Mouse (Mus musculus) limb, embryonic 12.5 days (tissue): ENCODE data around the gene Afdn. TPM values are rescaled to one million over a fixed set of nuclear protein-coding genes. Genes with fewer than 3 reads are reported as not detected.

Experiments
- ATAC-seq: fragments of 200-750 bp; cut with Nextera tagmentation; 2 replicates; pipeline ENCODE4 v1.8.0; 2017; ENCODE audit warnings: low read depth, moderate TSS enrichment; ENCODE audit not compliant: insufficient number of reproducible peaks, insufficient read depth, low FRiP score, low TSS enrichment
- H3K27ac ChIP-seq: fragments of 300-500 bp; sonication (generic); 2 replicates; pipeline ENCODE4 v1.5.1; 2016; ENCODE audit warnings: mild to moderate bottlenecking, moderate library complexity
- H3K27me3 ChIP-seq: fragments of 300-500 bp; sonication (generic); 2 replicates; pipeline ENCODE4 v1.6.1; 2016; ENCODE audit warnings: mild to moderate bottlenecking, moderate library complexity
- H3K36me3 ChIP-seq: fragments of 300-500 bp; sonication (generic); 2 replicates; pipeline ENCODE4 v1.6.1; 2016; ENCODE audit warnings: mild to moderate bottlenecking, moderate library complexity
- H3K4me1 ChIP-seq: fragments of 300-500 bp; sonication (generic); replicated peaks from 2 replicates; pipeline ENCODE4 v1.6.1; 2016
- H3K4me2 ChIP-seq: fragments of 300-500 bp; sonication (generic); 2 replicates; pipeline ENCODE4 v1.6.1; 2016; ENCODE audit warnings: mild to moderate bottlenecking, moderate library complexity
- H3K4me3 ChIP-seq: fragments of 300-500 bp; sonication (generic); replicated peaks from 2 replicates; pipeline ENCODE4 v1.5.1; 2016; ENCODE audit warnings: mild to moderate bottlenecking
- H3K9ac ChIP-seq: fragments of 300-500 bp; sonication (generic); replicated peaks from 2 replicates; pipeline ENCODE4 v1.6.1; 2016; ENCODE audit warnings: mild to moderate bottlenecking, moderate library complexity
- H3K9me3 ChIP-seq: fragments of 300-500 bp; sonication (generic); 2 replicates; pipeline ENCODE4 v1.6.1; 2016; ENCODE audit warnings: mild to moderate bottlenecking, moderate library complexity
- WGBS: fragments of 180-500 bp; shearing (Covaris S2); methylation state at CpG from one replicate; pipeline ENCODE4 v1.1.7; 2016; 5-methylcytosine and 5-hydroxymethylcytosine counted together
- polyA plus RNA-seq: library from polyadenylated mRNA; unstranded; fragments of >200 nt; fragmentation: Nextera tagmentation; extraction: Ambion mirVana; gene quantifications from 2 replicates; pipeline ENCODE4 v1.2.1, GENCODE M21; 2016

The Afdn gene
- polyA plus RNA-seq, 1 experiment from 2014 or later = 76.5 TPM

DNA sequence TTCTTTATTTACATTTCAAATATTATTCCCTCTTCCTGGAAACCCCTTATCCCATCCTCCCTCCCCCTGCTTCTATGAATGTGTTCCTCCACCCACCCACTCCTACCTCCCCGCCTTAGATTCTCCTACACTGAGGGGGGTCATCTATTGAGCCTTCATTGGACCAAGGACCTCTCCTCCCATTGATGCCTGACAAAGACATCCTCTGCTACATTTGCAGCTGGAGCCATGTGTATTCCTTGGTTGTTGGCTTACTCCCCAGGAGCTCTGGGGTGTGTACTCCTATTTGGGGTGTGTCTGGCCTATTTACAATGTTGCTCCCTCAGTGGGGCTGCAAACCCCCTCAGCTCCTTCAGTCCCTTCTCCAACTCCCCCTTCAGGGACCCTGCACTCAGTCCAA lies 109.9 kb downstream of the Afdn start:
- no peak overlapping the region for H3K4me3 ChIP-seq
- peaks cover 17% of the 10 kb centered on the region for H3K36me3 ChIP-seq
- peaks cover 11% of the 10 kb centered on the region for H3K4me1 ChIP-seq
- no peak for ATAC-seq
- H3K9ac ChIP-seq = no peak overlapping the region
- no peak overlapping the region for H3K27ac ChIP-seq
- H3K9me3 ChIP-seq = no peaks in the 10 kb centered on the region
- WGBS = 100% methylated on average over 1 of the region's 1 CpGs
- H3K4me2 ChIP-seq = no peak overlapping the region
- no peaks in the 10 kb centered on the region for H3K27me3 ChIP-seq

DNA sequence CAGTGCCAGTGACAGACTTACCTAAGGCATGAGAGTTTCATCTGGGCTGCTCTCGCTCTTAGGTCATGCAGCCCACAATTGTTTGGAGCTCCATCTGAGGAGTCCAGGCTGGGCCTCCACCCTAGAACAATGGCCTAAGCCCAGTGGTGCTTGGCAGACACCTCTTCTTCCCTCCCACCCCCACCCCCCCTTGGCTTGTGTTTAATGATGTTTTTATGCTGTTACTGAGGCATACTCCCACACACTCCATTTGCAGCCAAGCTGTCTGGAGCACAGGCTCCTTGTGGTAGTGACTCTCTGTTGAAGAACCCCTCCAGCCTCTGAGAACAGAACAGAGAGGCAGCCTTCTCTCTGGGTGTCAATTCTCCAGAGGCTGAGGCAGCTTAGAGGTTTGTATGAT lies 113.9 kb downstream of the Afdn start:
- no peaks in the 10 kb centered on the region for H3K4me1 ChIP-seq
- H3K27ac ChIP-seq = no peak overlapping the region
- H3K9ac ChIP-seq = no peak overlapping the region
- H3K36me3 ChIP-seq = peaks cover 25% of the 10 kb centered on the region
- no peaks in the 10 kb centered on the region for H3K9me3 ChIP-seq
- no peaks in the 10 kb centered on the region for H3K27me3 ChIP-seq
- ATAC-seq = no peak
- 86% methylated on average over 1 of the region's 1 CpGs for WGBS
- no peak overlapping the region for H3K4me2 ChIP-seq
- no peak overlapping the region for H3K4me3 ChIP-seq

DNA sequence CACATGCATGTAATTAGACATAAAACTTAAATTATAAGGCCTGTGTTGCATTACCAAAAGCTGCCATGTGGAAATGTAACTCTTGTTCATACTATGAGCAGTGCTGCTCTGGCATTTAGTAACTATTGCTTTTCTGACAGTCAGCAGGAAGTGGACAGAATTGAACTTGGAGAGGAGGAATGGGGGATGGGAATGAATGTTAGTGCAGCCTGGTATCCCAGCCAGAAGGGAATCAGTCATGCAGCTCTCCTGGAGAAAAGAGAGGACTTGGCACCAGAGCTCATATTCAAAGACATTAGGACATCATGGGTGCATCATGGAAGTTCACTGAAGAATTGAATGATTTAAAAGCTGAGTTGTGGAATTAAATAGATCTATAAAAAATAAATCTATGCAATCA lies 117.1 kb downstream of the Afdn start:
- no peaks in the 10 kb centered on the region for H3K27me3 ChIP-seq
- H3K4me2 ChIP-seq = no peak overlapping the region
- H3K27ac ChIP-seq = no peak overlapping the region
- no peaks in the 10 kb centered on the region for H3K4me1 ChIP-seq
- no peak for ATAC-seq
- no peak overlapping the region for H3K9ac ChIP-seq
- H3K4me3 ChIP-seq = no peak overlapping the region
- peaks cover 28% of the 10 kb centered on the region for H3K36me3 ChIP-seq
- H3K9me3 ChIP-seq = no peaks in the 10 kb centered on the region

DNA sequence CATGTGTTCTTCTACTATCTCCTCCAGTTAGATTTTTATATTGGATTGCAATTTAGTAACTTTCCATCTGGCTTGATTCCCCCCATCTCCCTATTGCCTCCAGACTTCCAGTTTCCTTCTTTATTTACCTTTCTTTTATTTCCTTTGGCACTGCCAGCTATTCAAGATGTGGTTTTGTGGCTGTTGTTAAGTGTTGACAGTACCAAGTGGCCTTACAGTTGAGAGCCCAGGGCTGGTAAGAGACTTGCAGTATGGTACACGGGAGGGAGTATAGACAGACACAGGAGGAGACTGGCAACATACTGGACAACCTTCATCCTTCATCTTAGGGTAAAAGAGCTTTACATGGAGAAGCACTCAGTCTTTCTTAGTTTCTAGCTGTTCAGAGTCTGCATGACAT lies 119.4 kb downstream of the Afdn start:
- no peak overlapping the region for H3K4me2 ChIP-seq
- 85% methylated on average over 1 of the region's 1 CpGs for WGBS

DNA sequence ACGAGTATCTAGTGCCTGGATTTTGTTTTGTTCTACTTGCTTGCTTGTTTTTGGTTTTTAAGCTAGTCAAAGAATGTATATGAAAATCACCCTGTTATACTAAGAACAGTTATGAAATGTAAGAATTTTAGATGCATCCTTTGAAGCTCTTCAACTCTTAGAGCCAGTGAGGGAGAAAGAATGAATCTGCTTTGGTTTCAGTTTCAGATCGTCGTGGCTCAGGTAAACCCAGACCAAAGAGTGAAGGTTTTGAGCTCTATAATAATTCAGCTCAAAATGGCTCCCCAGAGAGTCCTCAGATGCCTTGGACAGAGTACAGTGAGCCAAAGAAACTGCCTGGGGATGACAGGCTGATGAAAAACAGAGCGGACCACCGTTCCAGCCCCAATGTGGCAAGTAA lies 123.2 kb downstream of the Afdn start:
- H3K4me2 ChIP-seq = no peak overlapping the region
- no peaks in the 10 kb centered on the region for H3K27me3 ChIP-seq
- H3K9me3 ChIP-seq = no peaks in the 10 kb centered on the region
- H3K4me3 ChIP-seq = no peak overlapping the region
- H3K4me1 ChIP-seq = no peaks in the 10 kb centered on the region
- H3K36me3 ChIP-seq = peaks cover 63% of the 10 kb centered on the region
- no peak overlapping the region for H3K27ac ChIP-seq
- WGBS = 68% methylated on average over 5 of the region's 5 CpGs
- ATAC-seq = no peak
- H3K9ac ChIP-seq = no peak overlapping the region

More for the DNA sequence above, 119.4 kb downstream of the Afdn start:
- Histone ChIP-seq H3K27me3 (no peaks in the 10 kb centered on the region), H3K9me3 (no peaks in the 10 kb centered on the region), H3K27ac (no peak overlapping the region), H3K4me1 (no peaks in the 10 kb centered on the region), H3K36me3 (peaks cover 42% of the 10 kb centered on the region), H3K9ac (no peak overlapping the region), H3K4me3 (no peak overlapping the region)
- ATAC-seq = no peak

DNA sequence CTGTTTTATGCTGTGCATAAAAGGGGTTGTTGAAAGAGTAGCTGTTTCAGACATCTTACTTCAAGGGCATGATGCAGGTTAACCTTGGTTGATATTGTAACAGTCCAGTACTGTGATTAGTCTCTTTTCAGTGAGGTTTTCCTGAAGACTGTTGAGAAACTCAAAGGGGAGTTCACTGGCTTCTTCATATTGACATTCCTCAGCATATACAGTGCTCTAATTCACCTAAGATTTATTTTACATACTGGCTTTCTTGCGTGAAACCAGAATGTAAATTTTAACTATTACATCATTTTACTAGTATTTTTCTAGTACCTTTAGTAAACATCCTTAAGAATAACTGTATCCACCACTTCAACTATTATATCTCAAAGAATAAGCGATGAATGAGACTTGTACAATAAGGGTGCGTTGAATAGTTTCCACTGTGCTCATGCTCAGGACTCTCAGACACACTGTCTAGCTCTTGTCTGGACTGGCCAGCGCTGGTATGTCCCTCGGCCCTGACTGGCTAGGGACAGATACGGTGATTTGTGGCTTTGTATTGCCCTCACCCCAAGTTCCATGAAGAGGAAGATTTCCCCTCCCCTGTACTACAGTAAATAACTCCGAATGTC lies 129.6 kb downstream of the Afdn start:
- Histone ChIP-seq H3K4me3 (no peak overlapping the region), H3K4me1 (no peaks in the 10 kb centered on the region), H3K27me3 (no peaks in the 10 kb centered on the region), H3K27ac (no peak overlapping the region), H3K9ac (no peak overlapping the region), H3K4me2 (no peak overlapping the region), H3K9me3 (no peaks in the 10 kb centered on the region), H3K36me3 (peaks cover 39% of the 10 kb centered on the region)
- WGBS = 88% methylated on average over 7 of the region's 7 CpGs
- no peak for ATAC-seq

DNA sequence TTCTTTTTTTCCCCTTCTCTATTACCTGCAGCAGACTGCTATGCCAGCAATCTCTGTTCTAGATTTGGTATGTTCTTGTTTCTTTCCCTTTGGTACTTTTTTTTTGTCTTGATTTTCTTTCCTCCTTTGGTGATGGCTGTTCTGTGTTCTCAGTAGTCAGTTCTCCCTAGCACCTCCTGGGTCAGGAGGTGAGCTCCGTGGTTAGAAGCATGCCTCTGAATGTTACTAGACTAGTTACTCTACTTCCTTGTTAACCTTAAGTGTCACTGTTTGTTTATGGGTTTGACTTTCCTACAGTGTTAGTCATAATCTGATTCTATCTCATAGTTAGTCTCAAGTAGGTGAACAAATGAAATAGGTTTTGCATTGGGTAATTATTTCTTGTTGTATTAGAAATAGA lies 130.6 kb downstream of the Afdn start:
- H3K27me3 ChIP-seq = no peaks in the 10 kb centered on the region
- no peak for ATAC-seq
- H3K9ac ChIP-seq = no peak overlapping the region
- 76% methylated on average over 1 of the region's 1 CpGs for WGBS
- no peak overlapping the region for H3K4me3 ChIP-seq
- no peaks in the 10 kb centered on the region for H3K4me1 ChIP-seq
- no peak overlapping the region for H3K4me2 ChIP-seq
- H3K27ac ChIP-seq = no peak overlapping the region
- H3K36me3 ChIP-seq = peaks cover 34% of the 10 kb centered on the region
- no peaks in the 10 kb centered on the region for H3K9me3 ChIP-seq

DNA sequence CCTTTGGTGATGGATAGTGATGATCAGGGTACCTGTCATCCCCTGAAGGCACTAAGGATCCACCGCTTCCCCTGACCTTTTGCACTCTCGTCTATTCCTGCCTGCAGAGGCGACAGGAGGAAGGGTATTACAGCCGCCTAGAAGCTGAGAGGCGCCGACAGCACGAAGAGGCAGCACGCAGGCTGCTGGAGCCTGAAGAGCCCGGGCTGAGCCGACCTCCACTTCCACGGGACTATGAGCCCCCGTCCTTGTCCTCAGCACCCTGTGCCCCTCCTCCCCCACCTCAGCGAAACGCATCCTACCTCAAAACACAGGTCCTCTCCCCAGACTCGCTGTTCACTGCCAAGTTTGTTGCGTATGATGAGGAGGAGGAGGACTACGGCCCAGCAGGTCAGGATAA lies 138.5 kb downstream of the Afdn start:
- ATAC-seq = no peak
- Histone ChIP-seq H3K4me2 (no peak overlapping the region), H3K9me3 (no peaks in the 10 kb centered on the region), H3K9ac (no peak overlapping the region), H3K27me3 (no peaks in the 10 kb centered on the region), H3K36me3 (peaks cover 43% of the 10 kb centered on the region), H3K4me3 (no peak overlapping the region), H3K27ac (no peak overlapping the region), H3K4me1 (no peaks in the 10 kb centered on the region)
- WGBS = 82% methylated on average over 17 of the region's 17 CpGs

DNA sequence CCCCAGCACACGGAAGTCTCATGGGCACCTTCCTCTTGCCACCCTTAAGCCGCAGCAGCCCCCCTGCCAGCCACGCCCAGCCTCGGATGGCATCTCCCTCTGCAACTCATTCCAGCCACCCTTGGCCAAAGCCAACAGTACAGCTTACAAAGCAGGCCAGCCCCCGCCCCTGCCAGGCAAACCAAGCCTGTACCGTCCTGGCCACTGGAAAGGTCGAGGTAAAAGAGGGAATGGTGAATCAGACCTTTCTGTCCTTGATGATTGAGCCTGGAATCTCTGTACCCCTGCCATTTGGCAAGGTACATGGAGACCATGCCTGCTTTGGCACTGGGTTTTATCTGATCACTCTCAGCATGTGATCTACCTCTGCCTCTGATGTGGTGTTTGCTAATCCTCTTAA lies 138.9 kb downstream of the Afdn start:
- Histone ChIP-seq H3K4me1 (no peaks in the 10 kb centered on the region), H3K27me3 (no peaks in the 10 kb centered on the region), H3K9ac (no peak overlapping the region), H3K4me2 (no peak overlapping the region), H3K27ac (no peak overlapping the region), H3K9me3 (no peaks in the 10 kb centered on the region), H3K4me3 (no peak overlapping the region), H3K36me3 (peaks cover 47% of the 10 kb centered on the region)
- WGBS = 87% methylated on average over 7 of the region's 7 CpGs
- ATAC-seq = no peak

DNA sequence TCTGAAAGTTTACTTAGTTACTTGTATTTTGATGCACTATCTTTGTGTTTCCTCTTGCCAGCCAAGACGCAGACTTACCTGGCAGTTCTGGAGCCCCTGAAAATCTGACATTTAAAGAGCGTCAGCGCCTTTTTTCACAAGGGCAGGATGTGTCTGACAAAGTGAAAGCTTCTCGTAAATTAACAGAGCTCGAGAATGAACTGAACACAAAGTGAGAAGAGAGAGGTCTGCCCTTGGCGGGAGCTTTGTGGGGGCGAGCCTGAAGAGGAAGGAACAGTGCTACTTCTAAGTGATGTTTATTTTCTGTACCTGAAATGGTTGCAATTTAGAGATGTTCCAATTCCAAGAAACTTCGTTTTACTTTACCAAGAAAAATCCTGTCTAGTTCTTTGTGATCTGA lies 143.5 kb downstream of the Afdn start:
- no peak for ATAC-seq
- Histone ChIP-seq H3K4me2 (no peak overlapping the region), H3K27me3 (no peaks in the 10 kb centered on the region), H3K4me3 (no peak overlapping the region), H3K9ac (no peak overlapping the region), H3K27ac (no peak overlapping the region), H3K9me3 (no peaks in the 10 kb centered on the region), H3K4me1 (no peaks in the 10 kb centered on the region), H3K36me3 (peaks cover 53% of the 10 kb centered on the region)
- WGBS = 81% methylated on average over 8 of the region's 8 CpGs

DNA sequence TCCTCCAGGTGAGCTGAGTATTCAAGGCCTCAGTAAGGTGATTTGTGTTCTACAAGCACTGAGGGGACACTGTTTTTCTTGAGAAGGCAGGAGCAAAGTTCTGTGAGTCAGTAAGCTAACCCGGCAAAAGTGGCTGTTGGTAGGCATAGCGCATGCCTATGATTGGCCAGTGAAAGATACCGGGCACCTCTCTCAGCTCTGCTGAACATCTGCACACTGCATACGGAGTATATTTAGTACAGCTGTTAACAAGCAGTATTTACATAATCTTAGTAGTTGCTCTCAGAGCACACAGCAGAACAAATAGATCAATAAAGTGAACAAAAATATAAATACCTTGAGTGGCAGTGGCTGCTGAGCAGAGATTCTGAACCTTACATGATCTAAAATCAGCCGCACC lies 146.7 kb downstream of the Afdn start:
- no peak for ATAC-seq
- Histone ChIP-seq H3K4me1 (no peaks in the 10 kb centered on the region), H3K36me3 (peaks cover 38% of the 10 kb centered on the region), H3K4me3 (no peak overlapping the region), H3K27me3 (no peaks in the 10 kb centered on the region), H3K9ac (no peak overlapping the region), H3K4me2 (no peak overlapping the region), H3K9me3 (no peaks in the 10 kb centered on the region), H3K27ac (no peak overlapping the region)
- 95% methylated on average over 5 of the region's 5 CpGs for WGBS

DNA sequence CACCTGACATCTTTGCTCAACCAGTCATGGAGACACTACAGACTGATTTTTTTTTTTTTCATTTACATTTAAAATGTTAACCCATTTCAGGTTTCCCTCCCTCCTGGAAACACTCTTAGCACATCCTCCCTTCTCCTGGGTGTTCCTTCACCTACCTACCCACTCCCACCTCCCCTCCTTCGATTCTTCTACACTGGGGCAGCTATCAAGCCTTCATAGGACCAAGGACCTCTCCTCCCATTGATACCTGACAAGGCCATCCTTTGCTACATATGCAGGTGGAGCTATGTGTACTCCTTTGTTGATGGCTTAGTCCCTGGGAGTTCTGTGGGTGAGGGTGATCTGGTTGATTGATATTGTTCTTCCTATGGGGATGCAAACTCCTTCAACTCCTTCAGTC lies 147.3 kb downstream of the Afdn start:
- Histone ChIP-seq H3K4me3 (no peak overlapping the region), H3K9me3 (no peaks in the 10 kb centered on the region), H3K36me3 (peaks cover 35% of the 10 kb centered on the region), H3K9ac (no peak overlapping the region), H3K4me2 (no peak overlapping the region), H3K27ac (no peak overlapping the region), H3K27me3 (no peaks in the 10 kb centered on the region), H3K4me1 (no peaks in the 10 kb centered on the region)
- ATAC-seq = no peak
- 78% methylated on average over 1 of the region's 1 CpGs for WGBS
